Mouse (Mus musculus) adrenal gland, postnatal 36 days (tissue): ENCODE data around the gene Ccdc51. TPM values are rescaled to one million over a fixed set of nuclear protein-coding genes. Genes with fewer than 3 reads are reported as not detected.

ENCODE experiments used
- DNase-seq, 2 experiments: peaks; one replicate each; pipeline ENCODE4 v3.0.0; 2021; ENCODE audit warnings: mixed read lengths in 1 of 2
- long read RNA-seq, 2 experiments: library from polyadenylated mRNA; stranded (forward); transcript quantifications; one replicate each; pipeline ENCODE4 v2.0.0; 2021; ENCODE audit warnings: borderline sequencing depth in 2 of 2
- total RNA-seq, 2 experiments: library from RNA; stranded (reverse); gene quantifications; 2 replicates each; pipeline ENCODE4 v1.2.3; 2021

Ccdc51 gene
- total RNA-seq = 10 to 100 TPM; 15.6 to 20.1 TPM
- long read RNA-seq, experiment 1, transcript Ccdc51-201 (4 exons, 1,526 nt) = major isoform, 17 of 21 reads
- long read RNA-seq, experiment 1, partial matches to known transcripts = 2 of 21 reads
- long read RNA-seq, experiment 1, other reads (novel, unspliced or antisense) = 2 of 21 reads
- long read RNA-seq, experiment 2, transcript Ccdc51-201 (4 exons, 1,526 nt) = major isoform, 5 of 9 reads
- long read RNA-seq, experiment 2, partial matches to known transcripts = 1 of 9 reads
- long read RNA-seq, experiment 2, other reads (novel, unspliced or antisense) = 3 of 9 reads

GRCm38 (mm10) chr9:109082124-109082800, at the start of gene Ccdc51, which contains the start of gene Tma7:
Gene Ccdc51 (plus strand): TSS chr9:109082493.
Gene Tma7 (minus strand): TSS chr9:109082587.
- DNase-seq = peak; percentile 91

GRCm38 (mm10) chr9:109038086-109038895, 44.0 kb upstream of the Ccdc51 start, which contains the start of gene Shisa5:
Gene Shisa5 (plus strand): TSS chr9:109038565.
- peak; percentile 90 to 93 for DNase-seq

- peak; percentile 62 to 75 for DNase-seq
These were observed 43.4 kb upstream of the Ccdc51 start for GRCm38 (mm10) chr9:109038901-109039364.

GRCm38 (mm10) chr9:109039681-109040080, 42.6 kb upstream of the Ccdc51 start:
- no peak for DNase-seq

- DNase-seq = no peak
These were observed 42.1 kb upstream of the Ccdc51 start for GRCm38 (mm10) chr9:109040216-109040615.

- no peak for DNase-seq
These were observed 41.4 kb upstream of the Ccdc51 start for GRCm38 (mm10) chr9:109040906-109041305.

- no peak for DNase-seq
These were observed 40.9 kb upstream of the Ccdc51 start for GRCm38 (mm10) chr9:109041351-109041750.

- DNase-seq = peak; percentile 69 to 79
These were observed 36.0 kb upstream of the Ccdc51 start for GRCm38 (mm10) chr9:109046306-109046705.

GRCm38 (mm10) chr9:109049316-109049715, 33.0 kb upstream of the Ccdc51 start:
- DNase-seq = no peak

- DNase-seq = no peak
These were observed 32.2 kb upstream of the Ccdc51 start for GRCm38 (mm10) chr9:109049996-109050673.

- DNase-seq = no peak
These were observed 31.7 kb upstream of the Ccdc51 start for GRCm38 (mm10) chr9:109050674-109050997.

GRCm38 (mm10) chr9:109051011-109051501, 31.2 kb upstream of the Ccdc51 start:
- DNase-seq = no peak

GRCm38 (mm10) chr9:109051651-109052489, 30.4 kb upstream of the Ccdc51 start:
- DNase-seq = no peak

- DNase-seq = no peak
These were observed 29.6 kb upstream of the Ccdc51 start for GRCm38 (mm10) chr9:109052490-109053260.

- no peak for DNase-seq
These were observed 28.9 kb upstream of the Ccdc51 start for GRCm38 (mm10) chr9:109053366-109053765.

GRCm38 (mm10) chr9:109053851-109054250, 28.4 kb upstream of the Ccdc51 start:
- no peak for DNase-seq

GRCm38 (mm10) chr9:109054712-109055111, 27.6 kb upstream of the Ccdc51 start:
- peak; percentile 78 to 81 for DNase-seq

GRCm38 (mm10) chr9:109055271-109056030, 26.8 kb upstream of the Ccdc51 start:
- no peak for DNase-seq

- no peak for DNase-seq
These were observed 26.1 kb upstream of the Ccdc51 start for GRCm38 (mm10) chr9:109056081-109056690.
